Mouse (Mus musculus) liver, adult 2 months (tissue): ENCODE measurements at regions not wholly inside any gene's neighbourhood (a gene's known extent, or its start where the extent isn't known, plus 50 kb on each side); places are given as distances from the start of the nearest gene placed in this dataset.

Experiments
- CTCF ChIP-seq: fragments of 200-500 bp; IDR thresholded peaks from 2 replicates; pipeline ENCODE4 v1.5.1; 2011; ENCODE audit warnings: low read depth, low read length, control low read depth
- POLR2A ChIP-seq: fragments of 200-500 bp; IDR thresholded peaks from 2 replicates; pipeline ENCODE4 v1.6.1; 2011; ENCODE audit warnings: low read length, control low read depth; ENCODE audit not compliant: insufficient read depth; ENCODE audit errors: extremely low read depth

GRCm38 (mm10) chr13:39266024-39266423 lies 305.3 kb upstream of the Slc35b3 start:
- TF ChIP-seq CTCF, result no peak
- TF ChIP-seq POLR2A, result no peak
